Mouse (Mus musculus) embryonic facial prominence, embryonic 11.5 days (tissue): ENCODE results near the gene Anapc15-ps. TPM values are rescaled to one million over a fixed set of nuclear protein-coding genes. Genes with fewer than 3 reads are reported as not detected.

Source experiments
- ATAC-seq: fragments of 200-750 bp; cut with Nextera tagmentation; replicated peaks from 2 replicates; pipeline ENCODE4 v1.8.0; 2017; ENCODE audit warnings: low read depth; ENCODE audit not compliant: insufficient number of reproducible peaks, low FRiP score, low TSS enrichment
- DNase-seq: peaks from one replicate; pipeline ENCODE4 v3.0.0-alpha.2; 2015; ENCODE audit warnings: low spot score
- H3K27ac ChIP-seq: fragments of 300-500 bp; sonication (generic); replicated peaks from 2 replicates; pipeline ENCODE4 v1.5.1; 2014; ENCODE audit warnings: mild to moderate bottlenecking, low read depth, low read length, control low read depth
- H3K27me3 ChIP-seq: fragments of 300-500 bp; sonication (generic); 2 replicates; pipeline ENCODE4 v1.6.1; 2014; ENCODE audit warnings: mild to moderate bottlenecking, low read length, moderate library complexity, mixed read lengths; ENCODE audit not compliant: control insufficient read depth, insufficient read depth
- H3K36me3 ChIP-seq: fragments of 300-500 bp; sonication (generic); replicated peaks from 2 replicates; pipeline ENCODE4 v1.6.1; 2014; ENCODE audit warnings: low read depth, mild to moderate bottlenecking, low read length, moderate library complexity, mixed read lengths; ENCODE audit not compliant: control insufficient read depth, insufficient read depth
- H3K4me1 ChIP-seq: fragments of 300-500 bp; sonication (generic); 2 replicates; pipeline ENCODE4 v1.6.1; 2014; ENCODE audit warnings: low read length, mixed read lengths; ENCODE audit not compliant: control insufficient read depth, insufficient read depth
- H3K4me2 ChIP-seq: fragments of 300-500 bp; sonication (generic); 2 replicates; pipeline ENCODE4 v1.6.1; 2014; ENCODE audit warnings: low read depth, mild to moderate bottlenecking, control low read depth, low read length, moderate library complexity
- H3K4me3 ChIP-seq: fragments of 300-500 bp; sonication (generic); 2 replicates; pipeline ENCODE4 v1.5.1; 2014; ENCODE audit warnings: low read depth, low read length, control low read depth
- H3K9ac ChIP-seq: fragments of 300-500 bp; sonication (generic); replicated peaks from 2 replicates; pipeline ENCODE4 v1.6.1; 2014; ENCODE audit warnings: mild to moderate bottlenecking, control low read depth, low read length
- H3K9me3 ChIP-seq: fragments of 300-500 bp; sonication (generic); replicated peaks from 2 replicates; pipeline ENCODE4 v1.6.1; 2016; ENCODE audit warnings: mild to moderate bottlenecking, low read length, inconsistent platforms, mixed read lengths; ENCODE audit not compliant: control insufficient read depth
- WGBS: fragments of 180-500 bp; shearing (Covaris S2); extraction: QIAGEN DNeasy Blood & Tissue Kit; methylation state at CpG from one replicate; pipeline ENCODE4 v1.1.7; 2014; 5-methylcytosine and 5-hydroxymethylcytosine counted together
- polyA plus RNA-seq: library from polyadenylated mRNA; unstranded; fragments of >200 nt; fragmentation: Nextera tagmentation; extraction: Ambion mirVana; gene quantifications from 2 replicates; pipeline ENCODE4 v1.2.1, GENCODE M21; 2014

Gene Anapc15-ps
- polyA plus RNA-seq, 1 experiment from 2014 or later: not detected

DNA sequence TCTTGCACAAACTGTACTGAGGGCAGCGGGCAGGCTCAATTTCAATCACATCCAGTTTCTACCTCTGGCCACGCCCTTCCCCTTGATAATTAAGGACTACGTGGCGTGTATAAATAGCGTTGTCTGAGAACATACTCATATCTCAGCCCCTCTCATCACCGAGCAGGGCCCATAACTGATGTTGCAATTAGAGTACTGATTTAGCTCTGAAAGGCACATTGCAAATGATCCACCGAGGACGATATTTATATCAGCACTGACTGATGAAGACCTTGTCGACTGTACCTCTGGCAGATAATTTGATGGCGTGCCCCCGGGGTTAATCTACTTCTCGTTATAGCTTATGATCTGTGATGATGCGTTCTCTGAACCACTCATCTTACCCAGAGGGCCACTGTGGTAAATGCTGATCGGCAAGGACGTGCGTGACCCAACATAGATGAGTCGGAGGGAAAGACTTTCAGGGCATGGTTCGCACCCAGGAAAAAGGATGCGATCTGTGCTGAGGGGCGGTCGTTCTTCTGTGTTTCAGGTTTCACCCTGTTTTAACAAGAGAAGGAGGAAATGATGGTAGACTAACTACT is 14.4 kb upstream of the Anapc15-ps start:
- no peak for ATAC-seq

GRCm38 (mm10) chr10:95686041-95686440 is 12.8 kb upstream of the Anapc15-ps start:
- Histone ChIP-seq H3K27ac (no peak overlapping the region), H3K9me3 (no peaks in the 10 kb centered on the region), H3K4me1 (peaks cover 2% of the 10 kb centered on the region; the same call in 1 of the 2 replicates), H3K9ac (no peak overlapping the region), H3K27me3 (no peaks in the 10 kb centered on the region), H3K36me3 (no peaks in the 10 kb centered on the region), H3K4me3 (no peak overlapping the region), H3K4me2 (no peak overlapping the region)
- DNase-seq (no peak), ATAC-seq (no peak)
- 86% methylated on average over 4 of the region's 4 CpGs for WGBS

More for the DNA sequence above, 14.4 kb upstream of the Anapc15-ps start:
- Histone ChIP-seq H3K4me1 (peaks cover 2% of the 10 kb centered on the region; the same call in 1 of the 2 replicates), H3K36me3 (no peaks in the 10 kb centered on the region), H3K4me2 (no peak overlapping the region), H3K27me3 (no peaks in the 10 kb centered on the region), H3K9me3 (no peaks in the 10 kb centered on the region), H3K4me3 (no peak overlapping the region), H3K27ac (no peak overlapping the region), H3K9ac (no peak overlapping the region)
- no peak for DNase-seq
- WGBS: 83% methylated on average over 21 of the region's 21 CpGs

DNA sequence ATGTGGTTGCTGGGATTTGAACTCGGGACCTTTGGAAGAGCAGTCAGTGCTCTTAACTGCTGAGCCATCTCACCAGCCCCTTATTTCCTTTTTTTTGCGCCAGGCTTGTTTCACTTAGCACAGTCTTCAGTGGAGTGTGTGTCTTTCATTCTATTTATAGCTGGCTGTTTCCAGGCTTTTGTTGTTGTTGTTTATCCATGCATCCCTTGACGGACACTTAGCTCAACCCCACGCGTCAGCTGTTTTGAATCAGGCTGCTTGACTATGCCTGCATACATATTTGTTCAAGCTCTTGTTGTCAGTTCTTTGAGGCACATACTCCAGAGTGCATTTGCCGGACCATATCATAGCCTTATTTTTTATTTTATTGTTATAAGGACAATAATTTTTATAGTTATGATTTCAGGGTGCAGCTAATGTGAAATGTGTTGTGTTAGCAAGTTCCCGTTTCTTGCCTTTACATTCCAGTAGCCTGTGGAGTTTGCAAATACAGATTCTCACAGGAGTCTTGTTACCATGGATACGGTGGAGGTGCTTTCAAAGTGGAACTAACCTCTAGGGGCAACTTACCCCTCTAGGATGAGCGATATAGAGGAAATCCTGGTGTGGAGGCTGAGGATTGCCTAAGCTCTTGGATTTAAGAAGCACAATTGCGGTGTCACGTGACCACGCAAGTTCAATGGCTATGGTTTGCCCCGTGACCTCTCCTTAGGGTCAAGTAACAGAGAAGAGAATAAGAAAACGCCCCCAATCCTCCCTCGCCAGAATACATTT is 11.7 kb upstream of the Anapc15-ps start:
- H3K27me3 ChIP-seq: no peaks in the 10 kb centered on the region
- 40% methylated on average over 15 of the region's 15 CpGs for WGBS
- H3K4me1 ChIP-seq: peaks cover 2% of the 10 kb centered on the region; the same call in 1 of the 2 replicates
- H3K9me3 ChIP-seq: no peaks in the 10 kb centered on the region
- H3K4me3 ChIP-seq: no peak overlapping the region
- H3K36me3 ChIP-seq: no peaks in the 10 kb centered on the region
- peak; percentile 36 for ATAC-seq
- no peak overlapping the region for H3K4me2 ChIP-seq
- H3K9ac ChIP-seq: no peak overlapping the region
- no peak overlapping the region for H3K27ac ChIP-seq
- peak; percentile 78 for DNase-seq

DNA sequence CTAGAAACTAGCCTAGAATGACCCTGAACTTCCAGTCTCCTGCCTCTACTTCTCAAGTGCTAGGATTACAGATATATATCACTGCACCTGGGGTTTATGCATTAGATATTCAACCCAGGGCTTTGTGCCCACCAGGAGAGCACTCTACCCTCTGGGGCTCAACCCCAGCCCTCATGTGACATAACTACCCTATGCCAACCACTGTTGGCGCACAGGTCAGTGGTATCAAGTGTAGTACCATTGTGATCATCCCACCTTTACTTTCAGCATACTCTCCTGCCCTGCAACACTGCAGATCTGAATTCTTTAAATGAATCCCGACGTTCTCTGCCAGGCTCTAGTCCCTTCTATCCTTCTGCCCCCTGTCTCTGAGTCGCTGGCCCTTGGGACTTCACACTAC is 11.0 kb upstream of the Anapc15-ps start:
- ATAC-seq (no peak), DNase-seq (no peak)
- Histone ChIP-seq H3K4me2 (no peak overlapping the region), H3K4me3 (no peak overlapping the region), H3K27me3 (no peaks in the 10 kb centered on the region), H3K36me3 (no peaks in the 10 kb centered on the region), H3K4me1 (peaks cover 2% of the 10 kb centered on the region; the same call in 1 of the 2 replicates), H3K9ac (no peak overlapping the region), H3K27ac (no peak overlapping the region), H3K9me3 (no peaks in the 10 kb centered on the region)
- 95% methylated on average over 4 of the region's 4 CpGs for whole genome bisulfite sequencing

DNA sequence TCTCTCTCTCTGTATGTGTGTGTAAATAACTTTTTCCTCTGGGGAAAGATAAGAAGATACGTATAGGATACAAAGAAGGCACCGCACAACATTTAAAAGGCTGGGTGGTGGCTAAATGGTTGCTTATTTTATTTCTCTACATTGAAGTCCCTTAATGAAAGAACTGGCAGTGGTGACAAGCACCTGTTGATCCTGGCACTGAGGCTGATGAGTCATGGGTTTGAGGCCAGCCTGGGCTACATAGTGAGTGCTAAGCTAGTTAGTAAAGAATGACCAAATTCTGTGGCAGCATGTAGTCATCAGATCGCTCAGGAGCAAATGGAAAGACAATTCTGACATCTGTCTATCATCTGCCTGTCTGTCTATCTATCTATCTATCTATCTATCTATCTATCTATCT is 10.5 kb upstream of the Anapc15-ps start:
- WGBS: 95% methylated on average over 3 of the region's 3 CpGs
- no peak overlapping the region for H3K4me2 ChIP-seq
- no peak overlapping the region for H3K4me3 ChIP-seq
- no peak overlapping the region for H3K27ac ChIP-seq
- ATAC-seq: no peak
- DNase-seq: no peak
- no peaks in the 10 kb centered on the region for H3K36me3 ChIP-seq
- no peak overlapping the region for H3K9ac ChIP-seq
- H3K27me3 ChIP-seq: no peaks in the 10 kb centered on the region
- H3K4me1 ChIP-seq: peaks cover 2% of the 10 kb centered on the region; the same call in 1 of the 2 replicates
- H3K9me3 ChIP-seq: no peaks in the 10 kb centered on the region

DNA sequence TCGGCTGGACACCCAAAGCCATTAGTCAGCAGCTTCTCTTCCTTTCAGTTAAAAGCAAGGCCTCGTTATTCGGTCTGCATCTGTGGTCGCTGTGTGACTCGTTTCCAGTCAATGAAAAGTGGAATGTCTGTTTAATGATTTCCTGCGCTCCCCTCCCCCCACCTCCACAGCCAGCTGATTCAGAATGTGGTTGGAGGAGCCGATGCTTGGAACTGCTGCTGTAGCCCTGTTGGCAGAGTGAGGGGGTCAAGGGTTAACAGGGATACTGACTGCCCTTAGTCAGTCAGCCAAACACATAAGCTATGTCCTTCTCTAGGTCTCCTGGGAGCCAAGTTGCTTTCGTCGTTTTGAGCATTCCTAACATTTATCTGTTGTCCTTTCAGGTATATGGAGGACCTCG is 9.7 kb upstream of the Anapc15-ps start:
- Histone ChIP-seq H3K9me3 (no peaks in the 10 kb centered on the region), H3K27me3 (no peaks in the 10 kb centered on the region), H3K36me3 (no peaks in the 10 kb centered on the region), H3K4me3 (no peak overlapping the region), H3K27ac (no peak overlapping the region), H3K4me2 (no peak overlapping the region), H3K9ac (no peak overlapping the region), H3K4me1 (peaks cover 2% of the 10 kb centered on the region; the same call in 1 of the 2 replicates)
- 56% methylated on average over 10 of the region's 10 CpGs for WGBS
- no peak for DNase-seq
- no peak for ATAC-seq

DNA sequence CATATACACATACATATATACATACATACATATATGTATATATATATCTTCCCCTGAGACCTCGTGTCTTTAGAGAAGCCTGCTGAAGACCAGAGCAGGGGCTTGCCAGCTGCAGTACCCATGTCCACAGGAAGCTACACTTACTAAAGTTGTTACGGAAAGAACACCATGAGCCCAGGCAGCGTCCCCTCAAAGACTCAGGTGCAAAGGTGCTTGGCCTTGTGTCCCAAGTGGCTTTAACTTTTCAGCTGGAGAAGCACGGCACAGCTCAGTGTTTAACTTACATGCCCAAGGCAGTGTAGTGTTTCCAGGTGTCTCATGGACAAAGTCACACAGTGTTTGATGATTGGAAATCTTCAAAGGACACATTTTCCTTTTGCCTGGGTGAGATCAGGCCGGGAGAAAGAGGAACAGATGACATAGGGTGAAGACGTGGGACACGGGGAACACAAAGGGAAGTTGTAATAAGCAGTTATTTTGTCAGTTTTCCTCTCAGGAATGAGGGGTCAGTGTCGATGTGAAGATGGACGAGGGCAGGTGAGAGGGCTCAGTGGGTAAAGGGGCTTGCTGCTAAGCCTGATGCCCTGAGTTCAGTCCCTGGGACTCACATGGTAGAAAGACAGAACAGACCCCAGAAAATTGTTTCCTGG is 9.0 kb upstream of the Anapc15-ps start:
- WGBS: 74% methylated on average over 9 of the region's 9 CpGs
- Histone ChIP-seq H3K27me3 (no peaks in the 10 kb centered on the region), H3K36me3 (no peaks in the 10 kb centered on the region), H3K4me1 (peaks cover 2% of the 10 kb centered on the region; the same call in 1 of the 2 replicates), H3K9ac (no peak overlapping the region), H3K4me3 (no peak overlapping the region), H3K4me2 (no peak overlapping the region), H3K9me3 (no peaks in the 10 kb centered on the region), H3K27ac (no peak overlapping the region)
- DNase-seq: no peak
- ATAC-seq: no peak

DNA sequence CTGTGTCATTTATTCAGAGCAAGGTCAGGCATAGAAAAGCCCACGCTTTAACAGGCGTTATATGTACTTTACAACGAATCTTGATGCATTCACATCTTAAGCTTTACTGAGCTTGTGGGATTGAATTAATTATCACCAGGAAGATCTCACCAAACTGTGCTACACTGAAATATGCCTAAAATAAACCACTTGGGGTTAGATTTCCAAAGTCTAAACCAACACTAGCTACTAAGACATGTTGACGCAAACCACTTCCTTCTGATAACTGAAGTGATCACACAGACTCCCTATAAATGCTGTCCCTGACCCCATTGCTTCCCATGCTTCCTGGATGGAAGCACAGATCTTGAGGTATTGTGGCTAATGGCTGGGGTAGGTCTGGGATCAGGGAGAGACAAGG is 8.2 kb upstream of the Anapc15-ps start:
- WGBS: 85% methylated on average over 4 of the region's 4 CpGs
- Histone ChIP-seq H3K4me2 (no peak overlapping the region), H3K9ac (no peak overlapping the region), H3K4me3 (no peak overlapping the region), H3K36me3 (no peaks in the 10 kb centered on the region), H3K27me3 (no peaks in the 10 kb centered on the region), H3K27ac (no peak overlapping the region), H3K4me1 (peaks cover 2% of the 10 kb centered on the region; the same call in 1 of the 2 replicates), H3K9me3 (no peaks in the 10 kb centered on the region)
- no peak for DNase-seq
- no peak for ATAC-seq
